Mouse (Mus musculus) liver, embryonic 11.5 days (tissue): ENCODE data around the gene Sult1d1. TPM values are rescaled to one million over a fixed set of nuclear protein-coding genes. Genes with fewer than 3 reads are reported as not detected.

Source experiments
- ATAC-seq: fragments of 200-750 bp; cut with Nextera tagmentation; replicated peaks from 2 replicates; pipeline ENCODE4 v1.8.0; 2017; ENCODE audit warnings: moderate number of reproducible peaks, mild to moderate bottlenecking, moderate TSS enrichment, moderate library complexity; ENCODE audit not compliant: low FRiP score
- DNase-seq: peaks from one replicate; pipeline ENCODE4 v3.0.0-alpha.2; 2017; ENCODE audit warnings: low spot score
- H3K27ac ChIP-seq: fragments of 300-500 bp; sonication (generic); 2 replicates; pipeline ENCODE4 v1.5.1; 2014; ENCODE audit warnings: mild to moderate bottlenecking, low read depth, low read length, control low read depth
- H3K27me3 ChIP-seq: fragments of 300-500 bp; sonication (generic); replicated peaks from 2 replicates; pipeline ENCODE4 v1.6.1; 2014; ENCODE audit warnings: low read length, mixed read lengths; ENCODE audit not compliant: control insufficient read depth, insufficient read depth
- H3K36me3 ChIP-seq: fragments of 300-500 bp; sonication (generic); 2 replicates; pipeline ENCODE4 v1.6.1; 2014; ENCODE audit warnings: mild to moderate bottlenecking, low read length, moderate library complexity, mixed read lengths; ENCODE audit not compliant: control insufficient read depth, insufficient read depth
- H3K4me1 ChIP-seq: fragments of 300-500 bp; sonication (generic); replicated peaks from 2 replicates; pipeline ENCODE4 v1.6.1; 2014; ENCODE audit warnings: low read length, mixed read lengths; ENCODE audit not compliant: control insufficient read depth, insufficient read depth
- H3K4me2 ChIP-seq: fragments of 300-500 bp; sonication (generic); 2 replicates; pipeline ENCODE4 v1.6.1; 2014; ENCODE audit warnings: mild to moderate bottlenecking, control low read depth, moderate library complexity
- H3K4me3 ChIP-seq: fragments of 300-500 bp; sonication (generic); 2 replicates; pipeline ENCODE4 v1.5.1; 2014; ENCODE audit warnings: low read depth, low read length, control low read depth
- H3K9ac ChIP-seq: fragments of 300-500 bp; sonication (generic); 2 replicates; pipeline ENCODE4 v1.6.1; 2014; ENCODE audit warnings: low read depth, low read length, control low read depth
- H3K9me3 ChIP-seq: fragments of 300-500 bp; sonication (generic); 2 replicates; pipeline ENCODE4 v1.6.1; 2016; ENCODE audit warnings: low read length, inconsistent platforms, mixed read lengths; ENCODE audit not compliant: control insufficient read depth
- WGBS: fragments of 180-500 bp; shearing (Covaris S2); extraction: QIAGEN DNeasy Blood & Tissue Kit; methylation state at CpG from one replicate; pipeline ENCODE4 v1.1.7; 2014; 5-methylcytosine and 5-hydroxymethylcytosine counted together
- polyA plus RNA-seq: library from polyadenylated mRNA; unstranded; fragments of >200 nt; fragmentation: Nextera tagmentation; extraction: Ambion mirVana; gene quantifications from 2 replicates; pipeline ENCODE4 v1.2.1, GENCODE M21; 2014

The Sult1d1 gene
- polyA plus RNA-seq: 0.96 and 1.2 TPM in 2 replicates

DNA sequence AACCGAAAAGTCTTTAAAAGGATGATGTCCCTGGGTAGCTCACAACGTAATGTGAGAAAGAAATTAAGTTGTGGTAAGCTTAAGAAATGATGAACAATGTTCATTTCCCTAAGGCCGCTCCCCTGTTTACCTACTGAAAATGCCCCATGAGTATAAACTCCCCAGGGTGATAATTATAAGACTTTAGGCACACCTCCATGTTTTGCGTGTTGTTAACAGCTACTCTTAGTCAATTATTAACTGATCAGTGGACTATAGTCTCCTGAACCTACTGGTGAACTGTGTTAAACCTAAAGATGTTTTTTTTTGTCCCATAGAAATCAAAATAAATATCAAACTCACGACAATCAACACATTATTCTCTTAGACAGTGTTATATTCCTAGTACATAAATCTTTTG is at the start of gene Sult1d1:
TSS of gene Sult1d1 (minus strand) at position 183 of the 400 bp plus-strand sequence.
- Histone ChIP-seq H3K27me3 (no peaks in the 10 kb centered on the region), H3K27ac (no peak within 1 kb of the TSS), H3K9ac (no peak within 1 kb of the TSS), H3K4me3 (no peak within 1 kb of the TSS), H3K9me3 (no peaks in the 10 kb centered on the region), H3K4me2 (no peak within 1 kb of the TSS), H3K4me1 (no peaks in the 10 kb centered on the region), H3K36me3 (no peaks in the 10 kb centered on the region)
- no peak for DNase-seq
- ATAC-seq: no peak
- WGBS: 79% methylated on average over 5 of the region's 5 CpGs

DNA sequence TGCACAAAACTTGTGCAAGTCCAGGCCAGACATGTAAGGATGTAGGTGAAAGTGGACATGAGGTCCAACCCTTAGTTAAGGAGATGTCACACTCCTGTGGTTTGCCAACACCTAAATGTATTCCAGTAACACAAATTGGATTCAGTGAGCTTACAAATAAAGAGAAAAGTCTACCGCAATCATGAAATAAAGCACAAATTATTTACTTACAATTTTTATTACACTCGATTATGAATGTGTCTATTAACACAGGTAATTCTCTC is 46.2 kb upstream of the Sult1d1 start:
- no peak for ATAC-seq
- no peak for DNase-seq
- no peaks in the 10 kb centered on the region for H3K27me3 ChIP-seq
- WGBS: 86% methylated on average over 2 of the region's 2 CpGs
- H3K9ac ChIP-seq: no peak overlapping the region
- no peak overlapping the region for H3K4me3 ChIP-seq
- no peaks in the 10 kb centered on the region for H3K4me1 ChIP-seq
- H3K9me3 ChIP-seq: no peaks in the 10 kb centered on the region
- no peak overlapping the region for H3K4me2 ChIP-seq
- no peaks in the 10 kb centered on the region for H3K36me3 ChIP-seq
- H3K27ac ChIP-seq: no peak overlapping the region

- Histone ChIP-seq H3K36me3 (no peaks in the 10 kb centered on the region), H3K9me3 (no peaks in the 10 kb centered on the region), H3K4me3 (no peak overlapping the region), H3K27me3 (no peaks in the 10 kb centered on the region), H3K4me1 (no peaks in the 10 kb centered on the region), H3K9ac (no peak overlapping the region), H3K27ac (no peak overlapping the region), H3K4me2 (no peak overlapping the region)
- DNase-seq: no peak
- no peak for ATAC-seq
These were observed 45.7 kb upstream of the Sult1d1 start for GRCm38 (mm10) chr5:87614364-87615127.

DNA sequence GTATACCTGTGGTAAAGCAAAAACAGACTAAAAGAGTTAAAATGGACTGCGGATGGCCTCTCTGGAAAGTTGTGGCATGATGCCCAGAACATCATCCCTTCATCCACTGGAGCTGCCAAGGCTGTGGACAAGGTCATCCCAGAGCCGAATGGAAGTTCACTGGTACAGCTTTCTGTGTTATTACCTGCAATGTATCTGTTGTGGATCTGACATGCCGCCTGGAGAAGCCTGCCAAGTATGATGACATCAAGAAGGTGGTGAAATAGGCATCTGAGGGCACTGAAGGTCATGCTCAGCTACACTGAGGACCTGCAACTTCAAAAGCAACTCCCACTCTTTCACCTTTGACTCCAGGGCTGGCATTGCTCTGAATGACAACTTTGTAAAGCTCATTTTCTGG is 32.2 kb upstream of the Sult1d1 start:
- Histone ChIP-seq H3K4me1 (no peaks in the 10 kb centered on the region), H3K27me3 (no peaks in the 10 kb centered on the region), H3K4me3 (no peak overlapping the region), H3K9me3 (no peaks in the 10 kb centered on the region), H3K9ac (no peak overlapping the region), H3K27ac (no peak overlapping the region), H3K36me3 (no peaks in the 10 kb centered on the region), H3K4me2 (no peak overlapping the region)
- 69% methylated on average over 3 of the region's 3 CpGs for WGBS
- ATAC-seq: no peak
- no peak for DNase-seq

DNA sequence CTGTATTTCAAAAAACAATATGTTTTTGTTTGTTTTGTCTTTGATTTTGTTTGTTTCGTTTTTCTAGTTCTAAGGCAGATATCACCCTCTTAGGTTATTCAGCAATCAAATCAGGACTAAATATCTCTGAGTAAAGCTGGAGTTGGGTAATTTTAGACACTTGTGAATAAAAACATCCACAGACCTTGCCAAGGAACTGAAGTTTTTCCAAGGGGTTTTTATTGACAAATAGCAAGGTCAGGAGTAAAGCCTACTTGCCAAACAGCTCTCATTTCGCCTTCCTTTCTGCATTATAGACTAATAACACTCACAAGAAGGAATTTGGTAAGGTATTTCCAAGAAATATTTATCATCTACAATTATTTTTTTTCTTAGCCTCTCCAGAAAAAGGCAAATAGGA is 29.1 kb upstream of the Sult1d1 start:
- no peak for DNase-seq
- Histone ChIP-seq H3K9ac (no peak overlapping the region), H3K4me3 (no peak overlapping the region), H3K27me3 (no peaks in the 10 kb centered on the region), H3K27ac (no peak overlapping the region), H3K9me3 (no peaks in the 10 kb centered on the region), H3K36me3 (no peaks in the 10 kb centered on the region), H3K4me2 (no peak overlapping the region), H3K4me1 (no peaks in the 10 kb centered on the region)
- WGBS: 57% methylated on average over 2 of the region's 2 CpGs
- no peak for ATAC-seq

- Histone ChIP-seq H3K4me3 (no peak within 1 kb of the TSS), H3K9ac (no peak within 1 kb of the TSS), H3K4me1 (no peaks in the 10 kb centered on the region), H3K27ac (no peak within 1 kb of the TSS), H3K27me3 (no peaks in the 10 kb centered on the region), H3K36me3 (no peaks in the 10 kb centered on the region), H3K9me3 (no peaks in the 10 kb centered on the region), H3K4me2 (no peak within 1 kb of the TSS)
- 79% methylated on average over 5 of the region's 5 CpGs for WGBS
- no peak for ATAC-seq
- DNase-seq: no peak
These were observed 22.7 kb upstream of the Sult1d1 start, which contains the start of gene Sult1e1 for GRCm38 (mm10) chr5:87591494-87591893. Sult1e1 (minus strand) TSS chr5:87591594.

- Histone ChIP-seq H3K36me3 (no peaks in the 10 kb centered on the region), H3K9ac (no peak overlapping the region), H3K4me1 (no peaks in the 10 kb centered on the region), H3K27me3 (no peaks in the 10 kb centered on the region), H3K27ac (no peak overlapping the region), H3K9me3 (no peaks in the 10 kb centered on the region), H3K4me3 (no peak overlapping the region), H3K4me2 (no peak overlapping the region)
- 74% methylated on average over 2 of the region's 2 CpGs for WGBS
- DNase-seq (no peak), ATAC-seq (no peak)
These were observed 21.1 kb upstream of the Sult1d1 start for GRCm38 (mm10) chr5:87589916-87590315.

DNA sequence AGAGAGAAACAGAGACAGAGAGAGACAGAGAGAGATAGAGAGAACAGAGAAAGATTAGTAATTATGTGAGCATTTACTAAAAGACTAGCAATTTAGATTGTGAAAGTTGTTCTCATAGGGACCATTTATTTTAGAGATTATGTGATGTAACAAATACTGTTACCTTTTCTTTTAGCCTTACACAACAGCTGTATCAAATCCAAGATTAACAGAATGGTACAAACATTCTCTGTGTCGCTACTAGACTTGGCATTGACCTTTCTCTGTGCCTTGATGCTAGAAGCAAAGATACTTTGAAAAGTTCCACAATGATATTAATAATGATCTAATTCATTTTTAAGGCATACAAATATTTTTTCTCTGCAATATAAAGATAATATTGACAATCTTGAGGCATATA is 11.6 kb upstream of the Sult1d1 start:
- Histone ChIP-seq H3K9me3 (no peaks in the 10 kb centered on the region), H3K36me3 (no peaks in the 10 kb centered on the region), H3K4me3 (no peak overlapping the region), H3K4me1 (no peaks in the 10 kb centered on the region), H3K27ac (no peak overlapping the region), H3K9ac (no peak overlapping the region), H3K4me2 (no peak overlapping the region), H3K27me3 (no peaks in the 10 kb centered on the region)
- DNase-seq (no peak), ATAC-seq (no peak)
- whole genome bisulfite sequencing: 83% methylated on average over 1 of the region's 1 CpGs

DNA sequence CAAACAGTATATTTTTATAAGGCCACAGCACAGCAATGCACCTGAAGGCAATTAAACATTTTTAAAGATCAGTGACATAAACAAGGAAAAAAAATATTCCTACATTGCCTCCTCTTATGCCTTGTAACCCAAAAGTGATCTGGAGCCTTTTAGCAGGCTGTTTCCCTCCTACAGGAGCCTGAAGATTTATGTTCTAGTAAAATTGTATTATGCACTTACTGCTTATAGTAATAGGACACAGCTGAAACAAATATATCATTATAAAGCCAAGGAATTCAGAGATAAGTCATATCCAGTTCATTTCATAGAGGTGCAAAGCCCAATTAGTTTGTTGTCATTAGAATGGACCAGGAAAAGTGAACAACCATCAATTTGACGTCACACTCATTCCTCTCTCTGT is 5.3 kb upstream of the Sult1d1 start:
- Histone ChIP-seq H3K4me2 (no peak overlapping the region), H3K36me3 (no peaks in the 10 kb centered on the region), H3K27ac (no peak overlapping the region), H3K27me3 (no peaks in the 10 kb centered on the region), H3K9me3 (no peaks in the 10 kb centered on the region), H3K9ac (no peak overlapping the region), H3K4me3 (no peak overlapping the region), H3K4me1 (no peaks in the 10 kb centered on the region)
- ATAC-seq (no peak), DNase-seq (no peak)
- 62% methylated on average over 1 of the region's 1 CpGs for WGBS
